Mouse (Mus musculus): ENCODE data around the gene Sorbs1. TPM values are rescaled to one million over a fixed set of nuclear protein-coding genes. Genes with fewer than 3 reads are reported as not detected.

The Sorbs1 gene
- polyA plus RNA-seq, 1 experiment = 84.4 TPM

DNA sequence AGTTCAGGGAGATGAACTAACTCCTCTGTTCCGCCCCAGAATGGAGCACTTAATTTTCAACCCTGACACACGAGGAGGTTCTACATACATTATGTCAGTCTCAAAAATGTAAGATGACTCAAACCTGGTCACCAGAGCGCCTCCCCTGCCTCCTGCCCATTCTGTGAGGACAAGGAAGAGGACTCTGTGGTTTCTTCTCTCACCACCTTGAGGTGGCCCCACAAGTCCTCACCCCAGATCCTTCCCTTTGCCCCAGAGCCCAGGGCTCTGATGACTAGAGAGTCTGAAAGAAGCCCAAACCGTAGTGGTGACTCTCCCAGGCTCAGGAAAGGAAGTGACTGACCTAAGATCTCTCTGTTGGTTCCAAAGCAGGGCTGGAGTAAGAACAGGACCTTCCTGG lies 17.5 kb downstream of the Sorbs1 start:
- H3K9ac ChIP-seq (ENCODE audit: low read depth, poor library complexity, severe bottlenecking) = no peak overlapping the region

GRCm38 (mm10) chr19:40492902-40493301 lies 20.7 kb downstream of the Sorbs1 start:
- Histone ChIP-seq H3K27me3 (ENCODE audit: control insufficient read depth, insufficient read depth, low read length, poor library complexity, severe bottlenecking) (no peaks in the 10 kb centered on the region), H3K4me1 (ENCODE audit: control insufficient read depth, insufficient read depth, low read length) (no peaks in the 10 kb centered on the region), H3K9me3 (replicated peaks; ENCODE audit: control insufficient read depth, insufficient read depth, low read length, poor library complexity, severe bottlenecking) (no peaks in the 10 kb centered on the region), H3K27ac (ENCODE audit: insufficient read depth, low read length) (no peak overlapping the region), H3K4me3 (ENCODE audit: low read depth, low read length) (no peak overlapping the region), H3K36me3 (ENCODE audit: control insufficient read depth, insufficient read depth, low read length, poor library complexity, severe bottlenecking) (no peaks in the 10 kb centered on the region), H3K9ac (ENCODE audit: low read depth, poor library complexity, severe bottlenecking) (no peak overlapping the region)
- TF ChIP-seq CTCF (IDR thresholded peaks at IDR 0.05; ENCODE audit: low read depth, low read length) (no peak), EP300 (IDR thresholded peaks at IDR 0.05; ENCODE audit: insufficient read depth, low read depth, low read length) (no peak), POLR2A (IDR thresholded peaks at IDR 0.05; ENCODE audit: insufficient read depth, low read length) (no peak)

More for the DNA sequence above, 17.5 kb downstream of the Sorbs1 start:
- Histone ChIP-seq H3K36me3 (ENCODE audit: control insufficient read depth, insufficient read depth, low read length, poor library complexity, severe bottlenecking) (no peaks in the 10 kb centered on the region), H3K27ac (ENCODE audit: insufficient read depth, low read length) (no peak overlapping the region), H3K4me3 (ENCODE audit: low read depth, low read length) (no peak overlapping the region), H3K27me3 (ENCODE audit: control insufficient read depth, insufficient read depth, low read length, poor library complexity, severe bottlenecking) (no peaks in the 10 kb centered on the region), H3K4me1 (ENCODE audit: control insufficient read depth, insufficient read depth, low read length) (no peaks in the 10 kb centered on the region), H3K9me3 (replicated peaks; ENCODE audit: control insufficient read depth, insufficient read depth, low read length, poor library complexity, severe bottlenecking) (no peaks in the 10 kb centered on the region)
- TF ChIP-seq POLR2A (IDR thresholded peaks at IDR 0.05; ENCODE audit: insufficient read depth, low read length) (no peak), CTCF (IDR thresholded peaks at IDR 0.05; ENCODE audit: low read depth, low read length) (no peak)

GRCm38 (mm10) chr19:40491442-40491841 lies 22.1 kb downstream of the Sorbs1 start:
- no peak overlapping the region for H3K4me3 ChIP-seq (ENCODE audit: low read depth, low read length)
- H3K27me3 ChIP-seq (ENCODE audit: control insufficient read depth, insufficient read depth, low read length, poor library complexity, severe bottlenecking) = no peaks in the 10 kb centered on the region
- H3K9ac ChIP-seq (ENCODE audit: low read depth, poor library complexity, severe bottlenecking) = no peak overlapping the region
- H3K4me1 ChIP-seq (ENCODE audit: control insufficient read depth, insufficient read depth, low read length) = no peaks in the 10 kb centered on the region
- no peaks in the 10 kb centered on the region for H3K9me3 ChIP-seq (replicated peaks; ENCODE audit: control insufficient read depth, insufficient read depth, low read length, poor library complexity, severe bottlenecking)
- no peaks in the 10 kb centered on the region for H3K36me3 ChIP-seq (ENCODE audit: control insufficient read depth, insufficient read depth, low read length, poor library complexity, severe bottlenecking)
- H3K27ac ChIP-seq (ENCODE audit: insufficient read depth, low read length) = no peak overlapping the region
- TF ChIP-seq EP300 (IDR thresholded peaks at IDR 0.05; ENCODE audit: insufficient read depth, low read depth, low read length) = no peak
- TF ChIP-seq POLR2A (IDR thresholded peaks at IDR 0.05; ENCODE audit: insufficient read depth, low read length) = no peak
- TF ChIP-seq CTCF (IDR thresholded peaks at IDR 0.05; ENCODE audit: low read depth, low read length) = no peak

- no peaks in the 10 kb centered on the region for H3K27me3 ChIP-seq (ENCODE audit: control insufficient read depth, insufficient read depth, low read length, poor library complexity, severe bottlenecking)
- H3K36me3 ChIP-seq (ENCODE audit: control insufficient read depth, insufficient read depth, low read length, poor library complexity, severe bottlenecking) = no peaks in the 10 kb centered on the region
- H3K9ac ChIP-seq (ENCODE audit: low read depth, poor library complexity, severe bottlenecking) = no peak overlapping the region
- TF ChIP-seq POLR2A (IDR thresholded peaks at IDR 0.05; ENCODE audit: insufficient read depth, low read length) (no peak), CTCF (IDR thresholded peaks at IDR 0.05; ENCODE audit: low read depth, low read length) (no peak), EP300 (IDR thresholded peaks at IDR 0.05; ENCODE audit: insufficient read depth, low read depth, low read length) (no peak)
- H3K9me3 ChIP-seq (replicated peaks; ENCODE audit: control insufficient read depth, insufficient read depth, low read length, poor library complexity, severe bottlenecking) = no peaks in the 10 kb centered on the region
- H3K4me3 ChIP-seq (ENCODE audit: low read depth, low read length) = no peak overlapping the region
- no peak overlapping the region for H3K27ac ChIP-seq (ENCODE audit: insufficient read depth, low read length)
- no peaks in the 10 kb centered on the region for H3K4me1 ChIP-seq (ENCODE audit: control insufficient read depth, insufficient read depth, low read length)
Measured at GRCm38 (mm10) chr19:40490765-40491164, 22.8 kb downstream of the Sorbs1 start.

- Histone ChIP-seq H3K27me3 (ENCODE audit: control insufficient read depth, insufficient read depth, low read length, poor library complexity, severe bottlenecking) (no peaks in the 10 kb centered on the region), H3K27ac (ENCODE audit: insufficient read depth, low read length) (no peak overlapping the region), H3K4me1 (ENCODE audit: control insufficient read depth, insufficient read depth, low read length) (no peaks in the 10 kb centered on the region), H3K9me3 (replicated peaks; ENCODE audit: control insufficient read depth, insufficient read depth, low read length, poor library complexity, severe bottlenecking) (no peaks in the 10 kb centered on the region), H3K36me3 (ENCODE audit: control insufficient read depth, insufficient read depth, low read length, poor library complexity, severe bottlenecking) (no peaks in the 10 kb centered on the region), H3K9ac (ENCODE audit: low read depth, poor library complexity, severe bottlenecking) (no peak overlapping the region), H3K4me3 (ENCODE audit: low read depth, low read length) (no peak overlapping the region)
- TF ChIP-seq CTCF (IDR thresholded peaks at IDR 0.05; ENCODE audit: low read depth, low read length) (no peak), EP300 (IDR thresholded peaks at IDR 0.05; ENCODE audit: insufficient read depth, low read depth, low read length) (no peak), POLR2A (IDR thresholded peaks at IDR 0.05; ENCODE audit: insufficient read depth, low read length) (no peak)
Measured at GRCm38 (mm10) chr19:40489633-40490032, 23.9 kb downstream of the Sorbs1 start.

DNA sequence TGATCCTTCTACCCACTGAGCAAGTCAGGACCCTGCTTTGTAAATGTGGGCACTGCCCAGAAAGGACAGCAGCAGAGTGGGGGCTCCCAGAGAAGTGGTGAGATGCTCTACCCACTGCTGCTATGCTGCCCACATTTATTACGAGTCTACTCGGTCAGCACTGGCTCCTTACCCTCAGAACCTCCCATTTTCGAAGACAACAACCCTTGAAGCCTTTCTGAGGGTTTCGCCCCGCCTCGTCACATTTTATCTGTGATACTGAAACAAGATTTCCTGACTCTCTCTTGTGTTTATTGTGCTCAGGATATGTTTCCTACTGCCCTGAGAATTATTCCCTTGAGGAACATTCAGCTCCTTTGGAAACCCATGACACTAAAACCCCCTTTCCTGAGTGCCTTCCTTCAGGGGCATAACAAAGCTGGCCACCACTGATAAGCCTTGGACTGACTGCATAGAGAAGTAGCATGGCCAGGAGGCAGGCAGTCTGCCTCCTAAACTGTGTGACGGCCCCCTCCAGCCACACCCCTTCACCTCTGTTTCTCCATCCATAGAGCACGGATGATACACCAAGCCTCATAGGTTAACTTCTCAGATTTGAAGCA lies 24.6 kb downstream of the Sorbs1 start:
- Histone ChIP-seq H3K9me3 (replicated peaks; ENCODE audit: control insufficient read depth, insufficient read depth, low read length, poor library complexity, severe bottlenecking) (0 out of 2 replicates have a peak, but pooled peaks cover under 1% of the 10 kb centered on the region), H3K9ac (ENCODE audit: low read depth, poor library complexity, severe bottlenecking) (no peak overlapping the region), H3K4me3 (ENCODE audit: low read depth, low read length) (no peak overlapping the region), H3K36me3 (ENCODE audit: control insufficient read depth, insufficient read depth, low read length, poor library complexity, severe bottlenecking) (no peaks in the 10 kb centered on the region), H3K27ac (ENCODE audit: insufficient read depth, low read length) (no peak overlapping the region), H3K4me1 (ENCODE audit: control insufficient read depth, insufficient read depth, low read length) (no peaks in the 10 kb centered on the region), H3K27me3 (ENCODE audit: control insufficient read depth, insufficient read depth, low read length, poor library complexity, severe bottlenecking) (no peaks in the 10 kb centered on the region)
- TF ChIP-seq CTCF (IDR thresholded peaks at IDR 0.05; ENCODE audit: low read depth, low read length) (no peak), EP300 (IDR thresholded peaks at IDR 0.05; ENCODE audit: insufficient read depth, low read depth, low read length) (no peak), POLR2A (IDR thresholded peaks at IDR 0.05; ENCODE audit: insufficient read depth, low read length) (no peak)
